Mouse (Mus musculus) kidney, postnatal 0 days (tissue): ENCODE measurements at regions not wholly inside any gene's neighbourhood (a gene's known extent, or its start where the extent isn't known, plus 50 kb on each side); places are given as distances from the start of the nearest gene placed in this dataset.

ENCODE experiments used
- ATAC-seq: fragments of 200-750 bp; cut with Nextera tagmentation; replicated peaks from 2 replicates; pipeline ENCODE4 v1.8.0; 2017; ENCODE audit warnings: low read depth, moderate number of reproducible peaks, moderate TSS enrichment, moderate library complexity; ENCODE audit not compliant: low FRiP score
- DNase-seq: peaks from one replicate; pipeline ENCODE4 v3.0.0-alpha.2; 2016; ENCODE audit warnings: low spot score
- H3K27ac ChIP-seq: fragments of 300-500 bp; sonication (generic); 2 replicates; pipeline ENCODE4 v1.5.1; 2014; ENCODE audit warnings: mild to moderate bottlenecking
- H3K27me3 ChIP-seq: fragments of 300-500 bp; sonication (generic); 2 replicates; pipeline ENCODE4 v1.6.1; 2014; ENCODE audit warnings: low read length, mixed read lengths; ENCODE audit not compliant: insufficient read depth
- H3K36me3 ChIP-seq: fragments of 300-500 bp; sonication (generic); 2 replicates; pipeline ENCODE4 v1.6.1; 2014; ENCODE audit warnings: low read length, mixed read lengths; ENCODE audit not compliant: insufficient read depth
- H3K4me1 ChIP-seq: fragments of 300-500 bp; sonication (generic); replicated peaks from 2 replicates; pipeline ENCODE4 v1.6.1; 2014; ENCODE audit warnings: antibody characterized with exemption, low read length, mixed read lengths; ENCODE audit not compliant: insufficient read depth
- H3K4me2 ChIP-seq: fragments of 300-500 bp; sonication (generic); 2 replicates; pipeline ENCODE4 v1.6.1; 2014; ENCODE audit warnings: mild to moderate bottlenecking, low read length, moderate library complexity, mixed read lengths
- H3K4me3 ChIP-seq: fragments of 300-500 bp; sonication (generic); replicated peaks from 2 replicates; pipeline ENCODE4 v1.5.1; 2014; ENCODE audit warnings: low read depth, low read length
- H3K9ac ChIP-seq: fragments of 300-500 bp; sonication (generic); 2 replicates; pipeline ENCODE4 v1.6.1; 2014; ENCODE audit warnings: low read depth, low read length
- H3K9me3 ChIP-seq: fragments of 300-500 bp; sonication (generic); replicated peaks from 2 replicates; pipeline ENCODE4 v1.6.1; 2016; ENCODE audit warnings: low read length, inconsistent platforms, mixed read lengths
- CTCF ChIP-seq: IDR thresholded peaks from 2 replicates; pipeline ENCODE4 v1.5.1; 2016; ENCODE audit warnings: antibody characterized with exemption, low read depth, mild to moderate bottlenecking, moderate library complexity
- WGBS: fragments of 180-500 bp; shearing (Covaris S2); extraction: QIAGEN DNeasy Blood & Tissue Kit; methylation state at CpG from one replicate; pipeline ENCODE4 v1.1.7; 2014; 5-methylcytosine and 5-hydroxymethylcytosine counted together

- H3K4me2 ChIP-seq, result no peak overlapping the region
- ATAC-seq (no peak), DNase-seq (no peak)
- no peaks in the 10 kb centered on the region for H3K4me1 ChIP-seq
- no peaks in the 10 kb centered on the region for H3K36me3 ChIP-seq
- no peak overlapping the region for H3K27ac ChIP-seq
- no peaks in the 10 kb centered on the region for H3K27me3 ChIP-seq
- 65% methylated on average over 8 of the region's 8 CpGs for WGBS
- no peak overlapping the region for H3K4me3 ChIP-seq
- no peak overlapping the region for H3K9ac ChIP-seq
- no peak for TF ChIP-seq CTCF
- no peaks in the 10 kb centered on the region for H3K9me3 ChIP-seq
Observed at GRCm38 (mm10) chrX:12219474-12219873, 59.3 kb upstream of the Bcor start.

- Histone ChIP-seq H3K36me3 (no peaks in the 10 kb centered on the region), H3K27ac (no peak overlapping the region), H3K9ac (no peak overlapping the region), H3K4me3 (no peak overlapping the region), H3K4me1 (no peaks in the 10 kb centered on the region), H3K9me3 (no peaks in the 10 kb centered on the region), H3K4me2 (no peak overlapping the region), H3K27me3 (no peaks in the 10 kb centered on the region)
- ATAC-seq (no peak), DNase-seq (no peak)
- 79% methylated on average over 4 of the region's 4 CpGs for WGBS
- TF ChIP-seq CTCF, result no peak
Observed at GRCm38 (mm10) chrX:12224314-12224713, 64.2 kb upstream of the Bcor start.

- TF ChIP-seq CTCF, result no peak
- Histone ChIP-seq H3K27ac (no peak overlapping the region), H3K9ac (no peak overlapping the region), H3K4me1 (no peaks in the 10 kb centered on the region), H3K27me3 (no peaks in the 10 kb centered on the region), H3K4me3 (no peak overlapping the region), H3K9me3 (no peaks in the 10 kb centered on the region), H3K4me2 (peak overlapping the region; percentile 38), H3K36me3 (no peaks in the 10 kb centered on the region)
- ATAC-seq, result no peak; the same call in 1 of the 2 replicates
- WGBS, result 12% methylated on average over 19 of the region's 19 CpGs
- peak; percentile 5 for DNase-seq
Observed at GRCm38 (mm10) chrX:12225116-12225891, 65.1 kb upstream of the Bcor start.

- H3K27me3 ChIP-seq, result no peaks in the 10 kb centered on the region
- no peaks in the 10 kb centered on the region for H3K4me1 ChIP-seq
- H3K9me3 ChIP-seq, result no peaks in the 10 kb centered on the region
- H3K4me2 ChIP-seq, result peak overlapping the region; percentile 38; the same call in 1 of the 2 replicates
- H3K4me3 ChIP-seq, result no peak overlapping the region
- no peak overlapping the region for H3K9ac ChIP-seq
- 25% methylated on average over 3 of the region's 3 CpGs for whole genome bisulfite sequencing
- peak; percentile 5 for DNase-seq
- TF ChIP-seq CTCF, result no peak
- H3K27ac ChIP-seq, result no peak overlapping the region
- H3K36me3 ChIP-seq, result no peaks in the 10 kb centered on the region
- ATAC-seq, result no peak
Observed at GRCm38 (mm10) chrX:12225892-12226206, 65.7 kb upstream of the Bcor start.

- Histone ChIP-seq H3K4me3 (no peak overlapping the region), H3K4me2 (no peak overlapping the region), H3K36me3 (no peaks in the 10 kb centered on the region), H3K27ac (no peak overlapping the region), H3K9me3 (no peaks in the 10 kb centered on the region), H3K4me1 (no peaks in the 10 kb centered on the region), H3K9ac (no peak overlapping the region), H3K27me3 (no peaks in the 10 kb centered on the region)
- ATAC-seq (no peak), DNase-seq (peak; percentile 53)
- TF ChIP-seq CTCF, result no peak
- WGBS, result 46% methylated on average over 4 of the region's 4 CpGs
Observed at GRCm38 (mm10) chrX:12240505-12241011, 80.4 kb upstream of the Bcor start.

- Histone ChIP-seq H3K4me2 (no peak overlapping the region), H3K4me3 (no peak overlapping the region), H3K4me1 (no peaks in the 10 kb centered on the region), H3K27me3 (no peaks in the 10 kb centered on the region), H3K9ac (no peak overlapping the region), H3K27ac (no peak overlapping the region), H3K9me3 (no peaks in the 10 kb centered on the region), H3K36me3 (no peaks in the 10 kb centered on the region)
- ATAC-seq (no peak), DNase-seq (no peak)
- 51% methylated on average over 4 of the region's 4 CpGs for WGBS
- no peak for TF ChIP-seq CTCF
Observed at GRCm38 (mm10) chrX:12241751-12242150, 81.6 kb upstream of the Bcor start.
